In the genomic region with DNA sequence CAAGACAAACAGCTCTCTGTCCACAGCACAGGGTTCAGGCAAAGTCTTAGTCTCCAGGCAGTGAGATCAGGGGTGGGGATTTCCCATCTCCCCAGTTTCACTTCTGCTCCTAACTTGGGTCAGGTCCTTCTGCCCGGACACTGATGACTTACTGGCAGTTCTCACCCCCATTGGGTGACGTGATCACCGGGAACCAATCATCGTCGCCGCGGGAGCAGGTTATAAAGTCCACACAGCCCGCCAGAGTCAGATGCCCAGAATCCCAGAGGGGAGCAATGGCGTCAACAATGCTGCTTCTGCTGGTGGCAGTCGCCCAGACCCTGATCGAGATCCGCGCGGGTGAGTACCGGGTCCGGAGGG, we compare ENCODE assay signal across 8 mouse cellular contexts. TPM values are rescaled to one million over a fixed set of nuclear protein-coding genes. Genes with fewer than 3 reads are reported as not detected.
DNase-seq lines count a peak whose midpoint lies in the region; ATAC-seq lines count a peak whose summit lies in the region.

A gene (plus strand): TSS at position 249 of the 360 bp plus-strand sequence.

- peak within 1 kb of the TSS; percentile 72 for H3K4me2 ChIP-seq in embryonic facial prominence, embryonic 11.5 days (ENCODE audit: low read depth, low read length)
- peak within 1 kb of the TSS; percentile 98 for H3K4me2 ChIP-seq in intestine, embryonic 16.5 days (ENCODE audit: low read depth, low read length)

- H3K36me3 ChIP-seq in embryonic facial prominence, embryonic 11.5 days (replicated peaks; ENCODE audit: control insufficient read depth, insufficient read depth, low read depth, low read length): no peaks in the 10 kb centered on the region
- H3K36me3 ChIP-seq in intestine, embryonic 16.5 days (ENCODE audit: control insufficient read depth, insufficient read depth, low read length): no peaks in the 10 kb centered on the region

- peak within 1 kb of the TSS; percentile 40 for H3K4me3 ChIP-seq in embryonic facial prominence, embryonic 11.5 days (ENCODE audit: low read depth, low read length)
- peak within 1 kb of the TSS; percentile 76 for H3K4me3 ChIP-seq in intestine, embryonic 16.5 days (ENCODE audit: low read length)

- peak; percentile 86 for ATAC-seq in embryonic facial prominence, embryonic 11.5 days (replicated peaks; ENCODE audit: insufficient number of reproducible peaks, low FRiP score, low TSS enrichment, low read depth)
- ATAC-seq in intestine, embryonic 16.5 days: peak; percentile 98

- H3K9me3 ChIP-seq in embryonic facial prominence, embryonic 11.5 days (replicated peaks; ENCODE audit: control insufficient read depth, low read length): no peaks in the 10 kb centered on the region
- H3K9me3 ChIP-seq in intestine, embryonic 16.5 days (ENCODE audit: control insufficient read depth, low read length): no peaks in the 10 kb centered on the region; the same call in 1 of the 2 replicates

- H3K9ac ChIP-seq in embryonic facial prominence, embryonic 11.5 days (replicated peaks; ENCODE audit: low read length): peak within 1 kb of the TSS; percentile 35
- peak within 1 kb of the TSS; percentile 78 for H3K9ac ChIP-seq in intestine, embryonic 16.5 days (ENCODE audit: low read depth, low read length)

- H3K27ac ChIP-seq in embryonic facial prominence, embryonic 11.5 days (replicated peaks; ENCODE audit: low read depth, low read length): no peak within 1 kb of the TSS
- no peak within 1 kb of the TSS for H3K27ac ChIP-seq in intestine, embryonic 16.5 days (ENCODE audit: low read length)

- no peaks in the 10 kb centered on the region for H3K27me3 ChIP-seq in embryonic facial prominence, embryonic 11.5 days (ENCODE audit: control insufficient read depth, insufficient read depth, low read length)
- H3K27me3 ChIP-seq in intestine, embryonic 16.5 days (replicated peaks; ENCODE audit: control insufficient read depth, insufficient read depth, low read length): no peaks in the 10 kb centered on the region

- peak; percentile 94 for DNase-seq in adrenal gland, postnatal 10 days
- peak; percentile 83 for DNase-seq in embryonic facial prominence, embryonic 11.5 days (ENCODE audit: low spot score)
- peak; percentile 22 for DNase-seq in gonadal fat pad, adult 2 months (ENCODE audit: low read depth)
- peak; percentile 70 to 74 for DNase-seq in left cerebral cortex, postnatal 25 days (ENCODE audit: low spot score in 2 of 2)
- DNase-seq in mesoderm, embryonic 11.5 days (ENCODE audit: low read depth, low spot score): peak; percentile 78
- peak; percentile 72 for DNase-seq in right cerebral cortex, postnatal 25 days
- peak; percentile 92 to 94 for DNase-seq in urinary bladder, postnatal 36 days (ENCODE audit: low spot score in 2 of 2)

- intact Hi-C loops in left cerebral cortex, postnatal 25 days (cut with DNase I): no loop called here

- H3K4me1 ChIP-seq in embryonic facial prominence, embryonic 11.5 days (ENCODE audit: control insufficient read depth, insufficient read depth, low read length): no peaks in the 10 kb centered on the region
- 0 out of 2 replicates have a peak, but pooled peaks cover 3% of the 10 kb centered on the region for H3K4me1 ChIP-seq in intestine, embryonic 16.5 days (ENCODE audit: control insufficient read depth, insufficient read depth, low read length)

- WGBS in embryonic facial prominence, embryonic 11.5 days: 1% methylated on average over 16 of the region's 16 CpGs
- WGBS in intestine, embryonic 16.5 days: under 1% methylated on average over 14 of the region's 16 CpGs

RNA-seq across cellular contexts. Expression of the gene that starts here (rescaled TPM):
- 10 to 100 TPM; 18.5 to 22.0 TPM for total RNA-seq in adrenal gland, postnatal 10 days (2021)
- 1.0 and 1.1 TPM in 2 replicates for polyA plus RNA-seq in embryonic facial prominence, embryonic 11.5 days (2014; fragmentation: Nextera tagmentation; extraction: Ambion mirVana)
- polyA plus RNA-seq in gonadal fat pad, adult 2 months (2012; rRNA removed): 40.4 and 55.1 TPM in 2 replicates
- 4.8 and 5.1 TPM in 2 replicates for polyA plus RNA-seq in intestine, embryonic 16.5 days (2015; fragmentation: Nextera tagmentation; extraction: Ambion mirVana)
- total RNA-seq in left cerebral cortex, postnatal 25 days (2021): 1 to 10 TPM; 1.4 to 1.9 TPM

Comparison
In these comparisons a context has a peak if more than half of its experiments do, and no peak if none do; other contexts are left out.
1. RNA of the gene that starts here (total RNA-seq): 18.5 to 22.0 TPM in adrenal gland, postnatal 10 days; 1.4 to 1.9 TPM in left cerebral cortex, postnatal 25 days; every median in the first group is over 4 times any median in the second.
2. DNase-seq: peak in every context shown above with its lines; median percentile 94 in adrenal gland, postnatal 10 days; 93 in urinary bladder, postnatal 36 days; 83 in embryonic facial prominence, embryonic 11.5 days; 78 in mesoderm, embryonic 11.5 days; 72 in left cerebral cortex, postnatal 25 days; 72 in right cerebral cortex, postnatal 25 days; 22 in gonadal fat pad, adult 2 months.